Mouse (Mus musculus) layer of hippocampus, adult 9-11 months (tissue): Measurements from ENCODE around the gene Pyroxd2.
"Not testable (repeated sequence)": the region's sequence is repeated elsewhere in the genome, so short reads cannot be mapped to it uniquely, and the experiment has no call there.

Source experiments
- DNase-seq: peaks from one replicate; pipeline ENCODE4 v3.0.0; 2022

Pyroxd2 gene

DNA sequence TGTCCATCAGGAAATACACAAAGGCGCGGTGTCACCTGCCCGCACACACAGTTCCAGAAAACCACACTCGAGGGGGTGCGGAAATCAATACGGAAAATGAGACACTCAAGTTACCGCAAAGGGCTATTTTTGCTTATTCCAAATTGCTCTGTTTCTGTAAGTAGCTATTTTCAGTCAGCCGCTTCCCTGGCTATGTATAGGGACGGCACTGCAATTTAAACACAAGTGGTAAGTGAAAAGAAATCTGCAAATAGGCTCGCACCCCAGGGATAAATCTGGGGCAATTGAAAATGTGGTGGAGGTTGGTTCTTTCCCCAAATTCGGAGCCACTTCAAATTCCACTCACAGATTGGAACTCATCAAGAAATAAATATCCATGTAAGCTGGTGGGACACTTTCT, 63.3 kb downstream of the Pyroxd2 start:
- DNase-seq = peak; percentile 16

DNA sequence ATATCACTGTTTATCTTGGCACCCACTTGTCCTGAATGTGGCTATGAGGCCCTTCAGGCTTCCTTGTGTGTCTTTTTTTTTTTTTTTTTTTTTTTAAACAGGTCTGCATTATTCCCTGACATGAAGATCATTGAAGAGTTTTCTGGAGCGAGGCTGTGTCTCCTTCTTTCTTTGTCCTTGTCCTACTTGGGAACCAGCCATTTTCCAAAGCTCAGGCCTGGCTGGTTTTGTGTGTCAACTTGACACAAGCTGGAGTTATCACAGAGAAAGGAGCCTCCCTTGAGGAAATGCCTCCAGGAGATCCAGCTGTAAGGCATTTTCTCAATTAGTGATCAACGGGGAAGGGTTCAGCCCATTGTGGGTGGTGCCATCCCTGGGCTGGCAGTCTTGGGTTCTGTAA, 69.8 kb downstream of the Pyroxd2 start:
- DNase-seq = not testable (repeated sequence)

DNA sequence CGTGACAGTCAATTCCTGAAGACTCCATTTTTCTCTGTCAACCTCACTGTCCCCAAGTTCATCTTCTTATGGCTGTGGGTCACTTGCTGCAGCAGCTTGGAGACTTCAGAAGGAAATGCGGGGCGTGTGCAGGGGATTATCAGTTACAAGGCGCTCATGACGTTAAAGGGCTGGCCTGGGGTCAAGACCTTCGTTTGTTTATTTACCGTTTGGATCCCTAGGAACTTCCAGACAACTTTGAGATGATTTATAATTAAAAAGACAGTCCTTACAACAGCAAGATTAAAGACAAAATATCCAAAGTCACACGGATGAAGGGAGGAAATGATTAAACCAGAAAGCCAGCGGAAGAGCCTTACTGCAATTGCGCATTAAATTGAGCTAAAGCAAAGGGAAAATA, 74.4 kb downstream of the Pyroxd2 start:
- no peak for DNase-seq

DNA sequence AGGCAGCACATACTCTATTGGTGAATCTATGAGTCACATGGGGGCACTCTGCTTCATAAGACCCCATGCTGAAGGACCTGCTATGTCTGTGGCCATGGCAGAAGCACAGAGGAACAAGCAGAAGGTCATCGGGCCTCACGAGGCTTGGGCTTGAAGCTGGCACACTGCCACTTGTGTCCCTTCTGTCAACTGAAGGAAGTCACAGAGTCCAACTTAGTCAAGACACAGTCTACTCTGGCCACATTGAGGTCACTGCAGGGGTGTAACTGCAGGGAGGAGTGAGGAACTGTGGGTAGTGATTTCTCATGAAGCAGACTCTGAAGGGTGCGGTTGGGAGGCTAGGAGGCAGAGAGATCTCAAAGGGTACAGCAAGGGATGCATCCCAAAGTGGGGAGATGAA, 75.1 kb downstream of the Pyroxd2 start:
- DNase-seq = no peak

GRCm38 (mm10) chr19:42676931-42677330, 75.6 kb downstream of the Pyroxd2 start:
- DNase-seq = no peak
